Mouse (Mus musculus) right cerebral cortex, postnatal 4 days (tissue): ENCODE measurements around the gene Mgmt.

ENCODE experiments used
- DNase-seq: peaks from one replicate; pipeline ENCODE4 v3.0.0-alpha.2; 2022

Gene Mgmt

DNA sequence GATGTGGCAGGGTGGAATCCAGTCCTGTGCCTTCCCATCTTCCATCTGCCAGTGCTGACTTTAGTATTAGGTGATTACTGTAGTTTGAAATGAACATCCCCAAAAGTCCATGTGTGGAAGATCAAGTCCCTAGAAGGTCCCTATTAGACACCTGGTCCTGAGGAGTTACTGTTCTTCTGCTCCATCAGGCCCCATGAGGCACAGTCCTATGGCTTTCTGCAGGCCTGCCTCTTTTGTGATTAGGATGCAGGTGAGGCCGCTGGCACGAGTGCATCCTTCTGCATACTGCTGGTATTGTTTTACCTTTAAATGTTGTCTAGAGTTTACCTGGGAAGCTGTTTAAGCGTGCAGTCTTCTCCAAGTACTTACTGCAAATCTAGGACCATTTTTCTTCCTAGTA lies 21.6 kb downstream of the Mgmt start:
- no peak for DNase-seq

DNA sequence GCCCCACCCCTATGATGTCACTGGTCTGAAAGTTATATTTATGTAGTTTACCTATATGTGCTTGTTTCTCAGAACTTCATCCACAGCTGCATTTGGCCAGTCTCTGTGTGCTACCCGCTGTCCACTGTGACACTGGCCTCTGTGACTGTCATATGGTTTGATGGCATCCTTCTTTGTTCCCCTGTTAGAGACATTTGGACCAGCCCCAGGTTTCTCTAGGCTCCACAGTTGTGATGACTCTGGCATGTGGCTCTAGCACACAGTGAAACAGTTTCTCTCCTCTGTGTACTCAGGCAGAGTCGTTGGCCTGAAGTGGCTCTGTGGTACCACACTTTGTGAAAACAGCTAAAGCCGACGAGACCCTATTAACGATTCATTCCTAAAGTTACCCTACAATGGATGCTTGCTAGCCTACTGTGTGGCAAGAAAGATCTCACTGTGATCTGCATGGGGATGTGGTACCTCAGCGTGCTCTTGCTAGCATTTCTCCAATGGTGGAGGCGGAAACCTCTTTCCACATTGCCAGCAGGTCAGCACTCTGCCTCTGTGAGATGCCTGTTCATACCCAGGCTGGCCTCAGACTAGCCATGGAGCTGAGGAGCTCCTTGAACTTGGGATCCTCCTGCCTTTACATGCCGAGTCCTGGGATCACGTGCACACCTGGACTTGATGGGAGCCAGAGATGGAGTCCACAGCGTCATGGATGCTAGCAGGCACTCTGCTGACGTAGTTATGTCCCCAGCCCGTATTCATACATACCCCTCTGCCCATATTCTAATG lies 26.8 kb downstream of the Mgmt start:
- no peak for DNase-seq

DNA sequence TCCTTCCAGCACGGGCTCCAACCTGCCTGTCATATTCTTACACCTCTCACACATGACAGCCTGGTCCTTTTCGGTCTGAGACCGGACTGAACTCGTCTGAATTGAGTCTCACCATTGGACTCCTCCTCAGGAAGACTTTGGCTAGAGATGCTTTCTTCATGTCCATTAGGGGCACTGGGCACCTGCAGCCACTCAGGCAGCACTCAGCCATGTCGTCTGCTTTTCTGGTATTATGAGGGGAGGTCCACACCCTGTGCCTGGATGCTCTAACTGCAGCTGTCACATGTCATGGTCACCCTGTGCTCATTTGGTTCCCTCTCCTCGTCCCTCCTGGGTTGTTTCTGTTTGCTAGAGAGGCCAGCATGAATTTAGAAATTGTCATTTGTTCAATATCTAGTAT lies 27.8 kb downstream of the Mgmt start:
- DNase-seq = no peak

DNA sequence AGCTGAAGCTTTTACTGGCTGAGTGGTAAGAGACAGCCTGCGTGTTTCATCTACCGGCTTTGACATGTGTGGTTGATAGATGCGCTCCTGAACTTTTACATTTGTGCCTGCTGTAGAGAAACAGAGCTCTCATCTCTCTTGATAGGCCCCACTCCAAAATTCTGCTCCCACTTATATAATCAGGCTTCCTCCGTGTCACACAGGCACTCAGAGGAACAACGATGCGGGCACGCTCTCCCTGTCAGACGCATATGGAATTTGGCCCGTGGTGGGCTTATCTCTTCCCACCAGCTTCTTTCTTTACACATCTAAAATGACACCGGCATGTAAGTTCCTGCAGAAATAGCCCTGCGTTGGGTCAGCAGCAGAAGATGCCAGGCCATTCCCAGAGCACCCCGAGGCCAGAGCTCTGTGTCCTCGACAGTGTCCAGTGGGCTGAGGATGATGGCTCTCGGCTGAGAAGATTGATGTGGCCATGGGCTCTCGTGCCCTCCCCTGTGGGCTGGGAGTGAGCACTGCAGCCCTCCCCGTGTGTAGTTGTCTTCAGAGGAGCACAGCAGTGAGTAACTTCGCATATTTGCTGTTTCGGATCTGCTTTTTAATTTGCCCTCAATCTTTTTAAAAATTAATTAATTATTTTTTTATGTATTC lies 30.3 kb downstream of the Mgmt start:
- no peak for DNase-seq

DNA sequence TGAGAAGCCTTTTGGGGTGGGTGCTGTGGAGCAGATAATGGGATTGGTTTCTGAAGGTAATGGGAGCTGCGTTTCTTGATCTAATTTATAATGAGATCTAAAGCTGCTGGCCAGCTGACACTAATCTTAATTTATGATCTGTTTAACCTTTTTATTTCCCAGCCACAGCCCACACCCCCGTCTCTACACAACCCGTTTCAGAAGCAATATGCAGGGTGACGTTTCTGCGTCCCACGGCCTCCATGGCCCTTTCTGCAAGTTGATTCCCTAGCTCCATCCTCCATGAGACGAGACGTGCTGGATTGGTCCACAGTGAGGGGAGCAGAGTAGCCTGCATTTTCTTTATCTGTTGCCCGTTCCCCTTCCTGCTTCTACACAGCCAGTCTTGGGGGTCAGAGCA lies 31.8 kb downstream of the Mgmt start:
- DNase-seq = no peak

DNA sequence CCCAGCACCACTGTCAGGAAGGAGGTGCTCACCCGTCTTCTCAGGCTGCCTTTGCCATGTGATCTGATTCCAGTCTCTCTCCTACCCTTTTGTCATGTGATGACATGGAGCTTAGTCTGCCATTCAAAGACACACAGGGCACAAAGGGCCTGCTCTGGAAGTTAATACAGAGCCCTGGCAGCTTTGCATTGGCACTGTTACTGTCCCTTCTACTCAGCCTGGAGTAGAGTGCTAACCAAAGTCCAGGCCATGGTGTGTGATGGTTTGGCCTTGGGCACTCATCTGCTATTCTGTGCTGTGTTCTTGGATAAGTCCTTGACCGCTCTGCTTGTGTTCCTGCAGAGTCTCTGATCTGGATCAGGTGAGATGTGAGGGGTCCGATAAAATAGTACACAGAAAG lies 36.0 kb downstream of the Mgmt start:
- DNase-seq = no peak

DNA sequence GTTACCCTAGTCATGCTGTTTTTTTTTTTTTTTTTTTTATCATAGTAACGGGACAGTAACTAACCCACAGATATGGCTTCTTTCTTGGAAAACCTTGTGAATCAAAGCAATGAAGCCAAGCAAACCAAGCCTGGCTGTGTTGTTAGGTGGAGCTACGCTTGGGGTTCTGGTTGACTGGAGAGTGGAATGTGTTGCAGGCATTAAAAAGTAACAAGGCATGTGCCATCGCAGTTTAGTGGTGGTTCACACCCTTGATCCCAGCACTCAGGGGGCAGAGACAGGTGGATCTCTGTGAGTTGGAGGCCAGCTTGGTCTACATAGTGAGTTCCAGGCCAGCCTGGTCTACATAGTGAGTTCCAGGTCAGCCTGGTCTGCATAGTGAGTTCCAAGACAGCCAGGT lies 39.0 kb downstream of the Mgmt start:
- DNase-seq = no peak

DNA sequence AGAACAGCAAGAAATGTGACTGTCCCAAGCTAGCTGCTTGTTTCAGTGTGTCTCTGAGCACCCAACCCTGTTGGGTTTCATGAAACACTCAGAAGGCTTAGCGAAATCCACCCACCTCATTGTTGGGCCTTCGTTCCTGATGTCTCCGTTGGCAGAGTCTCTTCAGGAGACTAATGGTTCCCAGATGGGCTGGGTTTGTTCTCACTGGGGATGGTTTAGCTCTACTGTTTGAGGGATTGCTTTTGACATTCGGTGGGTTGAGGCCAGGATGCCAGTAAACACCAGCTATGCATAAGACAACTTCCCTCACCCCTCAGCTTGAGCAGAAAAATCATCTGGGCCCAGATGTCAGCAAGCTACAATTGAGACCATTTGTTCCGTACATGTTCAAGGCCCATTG lies 39.9 kb downstream of the Mgmt start:
- no peak for DNase-seq

DNA sequence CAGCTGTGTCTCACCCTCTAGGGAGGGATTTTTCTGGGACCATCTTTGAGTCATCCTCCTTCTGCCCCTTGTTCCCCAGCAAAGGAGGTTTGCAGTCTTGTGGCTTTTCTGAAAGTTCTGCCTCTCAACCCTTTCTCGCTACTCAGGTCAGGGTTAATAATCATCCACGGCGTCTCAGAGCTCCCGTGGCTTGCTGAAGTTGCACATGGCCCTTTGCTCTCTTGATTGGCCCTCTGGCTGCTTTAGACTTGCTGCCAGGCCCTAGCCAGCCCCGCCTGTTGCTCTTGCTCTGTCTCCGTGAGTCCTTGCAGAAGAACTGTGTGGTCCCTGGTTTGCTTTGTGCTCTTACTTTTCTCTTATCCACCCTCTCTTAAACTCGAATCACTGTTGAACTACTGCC lies 40.4 kb downstream of the Mgmt start:
- no peak for DNase-seq

DNA sequence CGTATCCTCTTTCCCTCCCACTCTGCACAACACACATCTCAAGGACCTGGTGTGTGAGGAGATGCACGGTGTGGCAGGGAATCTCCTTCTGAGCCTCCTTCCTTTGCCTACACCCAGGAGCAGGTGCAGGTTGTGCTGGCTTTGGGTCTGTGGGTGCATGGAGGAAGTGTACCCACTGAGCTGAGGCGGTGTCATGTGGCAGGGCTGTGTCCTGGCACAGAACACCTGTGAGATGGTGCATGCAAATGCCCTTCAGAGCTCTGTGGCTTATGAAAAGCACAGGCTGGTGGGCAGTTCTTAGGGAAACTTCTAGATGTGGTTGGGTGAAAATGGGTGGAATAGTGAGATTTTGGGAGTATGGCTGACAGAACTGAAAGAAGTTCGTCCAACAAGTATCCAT lies 44.0 kb downstream of the Mgmt start:
- DNase-seq = no peak

DNA sequence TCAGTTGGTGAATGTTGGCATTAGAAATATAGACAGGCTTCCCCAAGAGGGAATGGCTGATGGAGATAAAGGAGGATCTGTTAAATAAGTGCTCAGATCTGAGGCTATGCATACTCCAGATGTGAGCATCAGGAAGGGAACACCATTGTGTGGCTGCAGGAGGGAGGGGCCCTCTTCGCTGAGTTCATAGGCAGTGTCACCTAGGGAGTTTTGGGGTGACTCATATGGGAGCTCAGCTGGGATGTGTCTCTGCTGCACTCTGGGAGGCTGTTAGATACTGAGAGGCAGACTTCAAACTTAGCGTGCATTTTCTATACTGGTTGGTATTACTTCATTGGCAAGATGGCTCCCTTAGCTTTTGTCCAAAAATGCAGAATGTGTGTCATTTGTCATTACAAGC lies 48.0 kb downstream of the Mgmt start:
- no peak for DNase-seq

DNA sequence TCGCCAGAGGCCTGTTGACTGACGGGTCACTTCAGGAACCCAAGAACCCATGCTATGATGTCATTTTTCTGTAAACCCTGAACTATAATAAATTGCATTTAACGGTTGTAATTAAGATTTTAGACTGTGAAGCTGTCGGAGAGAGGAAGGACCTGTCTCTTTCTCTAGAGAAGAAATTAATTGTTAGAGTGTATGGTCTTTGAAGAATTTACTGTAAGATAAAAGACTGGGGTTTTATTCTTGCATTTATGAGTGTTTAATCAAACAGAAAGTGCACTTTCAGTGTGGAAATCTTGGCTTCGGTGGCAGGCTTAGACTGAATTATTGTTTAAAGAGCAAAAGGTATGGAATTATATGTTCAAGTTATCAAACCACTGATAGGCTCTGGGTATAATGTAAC lies 49.5 kb downstream of the Mgmt start:
- DNase-seq = no peak

DNA sequence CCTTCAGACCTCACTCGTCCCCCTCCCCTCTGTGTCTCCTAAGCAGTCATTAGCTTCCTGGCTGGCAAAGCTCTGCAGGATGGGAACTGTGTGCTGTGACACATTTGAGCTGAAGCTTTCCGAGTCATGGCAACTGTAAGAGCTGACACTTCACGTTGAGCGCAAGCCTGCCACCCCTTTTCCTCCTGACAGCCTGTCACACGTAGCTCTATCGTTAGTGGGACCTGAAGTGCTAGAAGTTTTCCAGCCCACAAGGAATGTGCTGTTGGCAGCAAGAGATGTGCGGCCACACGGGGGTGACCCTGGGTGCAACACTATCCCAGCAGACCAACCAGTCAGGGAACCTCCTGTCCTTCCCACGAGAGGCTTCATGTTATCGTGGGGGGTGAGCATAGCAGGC lies 51.3 kb downstream of the Mgmt start:
- DNase-seq = peak; percentile 7

DNA sequence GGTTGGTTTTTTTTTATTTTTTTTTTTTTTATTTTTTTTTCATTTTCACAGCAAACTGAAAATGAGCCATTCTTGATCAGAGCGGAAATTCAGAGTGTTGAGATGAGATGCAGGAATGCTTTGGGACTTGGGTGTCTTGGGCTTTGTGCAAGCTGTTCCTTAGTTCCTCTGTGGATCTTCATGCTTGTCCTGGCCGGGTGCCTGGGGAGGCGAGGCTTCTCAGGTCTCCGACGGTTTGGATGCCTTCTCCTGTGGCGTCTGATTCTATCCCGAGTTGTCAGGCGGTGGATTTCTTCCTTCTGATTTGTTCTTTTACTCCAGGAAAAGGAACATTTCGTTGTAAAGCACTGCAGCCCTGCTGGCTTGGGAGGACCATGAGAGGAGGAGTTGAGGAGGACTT lies 51.7 kb downstream of the Mgmt start:
- peak; percentile 49 for DNase-seq

DNA sequence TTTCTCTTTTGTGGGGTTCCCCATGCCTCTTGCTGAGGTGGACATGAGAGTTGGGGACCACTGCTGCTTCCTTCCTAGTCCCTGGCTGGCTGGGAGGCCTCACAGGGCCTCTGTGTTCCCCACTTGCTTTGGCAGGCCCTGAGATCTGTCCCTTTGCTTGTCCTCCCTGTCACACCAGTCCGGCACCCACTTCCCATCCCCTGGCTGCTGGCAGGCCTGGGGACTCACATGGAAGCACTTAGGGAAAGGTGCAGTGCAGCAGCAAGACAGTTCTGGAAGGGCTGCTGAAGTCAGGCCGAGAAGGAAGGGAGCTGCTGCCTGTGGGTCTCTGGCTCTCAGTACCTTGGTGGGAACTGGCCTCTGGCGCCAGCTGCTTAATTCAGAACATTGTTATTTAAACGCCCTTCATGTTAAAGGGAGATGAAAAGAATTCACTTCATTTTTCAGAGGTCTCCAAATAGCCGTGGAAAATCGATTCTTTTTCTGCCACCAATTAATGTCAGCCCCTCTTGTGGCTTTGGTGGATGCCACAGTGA lies 53.9 kb downstream of the Mgmt start:
- no peak for DNase-seq

DNA sequence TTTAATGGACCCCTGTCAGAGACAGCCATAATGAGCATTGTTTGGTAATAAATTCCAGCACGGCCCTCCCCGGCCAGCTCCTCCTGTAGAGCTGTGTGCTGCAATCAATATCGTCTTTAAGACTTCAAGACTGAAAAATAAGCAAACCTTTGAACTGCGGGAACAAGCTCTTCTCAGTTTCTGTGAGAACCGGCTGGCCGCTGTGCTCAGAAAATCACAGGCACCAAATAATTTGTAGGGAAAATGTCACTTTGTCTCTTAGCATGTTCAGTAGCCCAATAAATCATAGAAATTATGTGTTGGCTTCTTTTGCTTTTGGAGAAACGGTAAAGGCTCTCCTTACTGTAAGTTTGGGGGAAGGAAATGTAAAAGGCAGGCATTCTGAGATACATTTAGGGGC lies 58.2 kb downstream of the Mgmt start:
- no peak for DNase-seq

DNA sequence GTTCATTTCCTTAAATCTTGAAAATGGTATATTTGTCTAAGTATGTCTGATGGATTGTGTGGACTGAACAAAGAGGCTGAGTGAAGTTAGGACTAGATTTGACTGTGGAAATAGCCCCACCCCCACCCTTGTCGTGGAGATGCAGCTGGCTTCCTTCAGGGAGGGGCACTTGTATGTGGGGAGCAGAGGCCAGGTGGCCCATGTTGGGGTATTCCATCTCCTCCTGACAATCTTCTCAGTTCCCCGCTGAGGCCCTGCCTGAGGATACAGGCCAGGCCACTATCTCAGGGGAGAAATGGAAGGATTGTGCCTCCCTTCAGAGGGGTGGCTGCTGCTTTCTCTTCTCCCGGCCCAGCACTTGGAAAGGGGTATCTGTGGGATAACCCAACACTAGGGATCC lies 58.8 kb downstream of the Mgmt start:
- no peak for DNase-seq

DNA sequence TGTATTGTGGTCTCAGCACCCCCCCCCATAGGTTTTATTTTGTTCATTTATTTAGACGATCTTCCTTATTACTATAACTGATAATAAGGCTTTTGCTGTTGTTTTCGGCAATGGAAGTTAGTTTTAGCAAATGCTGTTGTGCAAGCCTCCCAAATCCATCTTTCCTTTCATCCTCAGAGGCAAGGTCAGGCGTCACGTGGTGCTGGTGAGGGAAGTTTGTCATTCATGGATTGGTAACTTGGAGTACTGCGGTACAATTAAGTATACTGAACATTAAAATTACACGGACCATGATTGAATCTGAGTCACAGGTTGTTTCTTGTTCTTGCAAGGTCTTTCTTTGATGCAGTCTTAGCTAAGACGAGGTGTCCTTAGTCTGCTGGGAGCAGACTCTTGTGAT lies 77.9 kb downstream of the Mgmt start:
- DNase-seq = no peak

DNA sequence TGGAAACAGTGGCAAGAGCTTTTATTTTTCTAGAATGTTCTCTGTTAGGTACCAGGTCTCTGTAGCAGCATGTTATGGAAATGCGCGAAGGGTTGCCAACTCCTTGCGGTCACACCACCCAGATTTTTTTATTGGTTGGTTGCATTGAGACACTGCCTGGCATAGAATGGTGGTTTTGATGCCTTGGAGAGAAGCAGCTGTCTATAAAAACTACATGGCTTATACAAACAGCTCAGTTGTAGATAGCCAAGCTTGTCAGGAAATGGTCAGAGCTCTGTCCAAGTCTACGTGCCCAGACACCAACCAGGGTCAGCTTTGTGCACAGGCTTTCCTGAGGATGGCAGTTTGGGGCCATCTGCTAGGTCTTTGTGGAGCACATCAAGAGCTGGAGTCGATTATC lies 80.6 kb downstream of the Mgmt start:
- no peak for DNase-seq

DNA sequence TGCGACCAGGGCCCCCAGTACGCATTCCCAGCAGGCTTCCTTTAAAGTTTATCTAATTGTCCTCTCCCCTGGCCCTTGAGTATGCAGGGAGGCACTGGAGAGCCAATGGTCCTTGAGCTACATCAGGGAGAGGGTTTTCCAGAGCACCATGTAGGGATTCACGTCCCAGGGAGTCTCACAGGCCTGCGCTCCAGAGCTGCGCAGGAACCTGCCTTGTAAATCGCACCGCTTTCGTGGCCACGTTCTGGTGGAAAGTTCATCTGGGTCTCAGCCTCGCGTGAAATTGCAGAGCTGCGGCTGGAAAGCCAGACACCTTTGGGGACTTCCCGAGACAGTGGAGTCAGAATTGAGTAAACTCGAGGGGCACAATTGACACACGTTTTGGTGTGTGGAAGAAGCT lies 103.0 kb downstream of the Mgmt start:
- DNase-seq = no peak

DNA sequence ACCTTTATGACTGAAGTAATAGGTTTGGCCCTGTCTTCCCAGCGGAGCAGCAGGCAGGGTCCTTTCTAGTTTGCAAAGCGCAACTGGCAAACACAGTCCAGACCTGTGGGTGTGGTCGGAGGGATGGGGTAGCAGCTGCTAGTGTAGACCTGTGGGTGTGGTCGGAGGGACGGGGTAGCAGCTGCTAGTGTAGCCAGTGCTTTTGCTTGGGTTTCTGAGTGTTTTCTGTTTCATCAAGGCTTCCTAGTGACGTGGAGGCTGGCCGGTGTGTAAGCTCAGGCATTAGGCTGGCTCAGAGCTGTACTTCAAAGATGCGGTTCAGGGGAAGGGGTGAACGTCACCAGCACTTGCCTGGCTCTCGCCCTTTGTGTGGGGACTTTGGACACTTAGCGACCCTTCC lies 106.3 kb downstream of the Mgmt start:
- no peak for DNase-seq

DNA sequence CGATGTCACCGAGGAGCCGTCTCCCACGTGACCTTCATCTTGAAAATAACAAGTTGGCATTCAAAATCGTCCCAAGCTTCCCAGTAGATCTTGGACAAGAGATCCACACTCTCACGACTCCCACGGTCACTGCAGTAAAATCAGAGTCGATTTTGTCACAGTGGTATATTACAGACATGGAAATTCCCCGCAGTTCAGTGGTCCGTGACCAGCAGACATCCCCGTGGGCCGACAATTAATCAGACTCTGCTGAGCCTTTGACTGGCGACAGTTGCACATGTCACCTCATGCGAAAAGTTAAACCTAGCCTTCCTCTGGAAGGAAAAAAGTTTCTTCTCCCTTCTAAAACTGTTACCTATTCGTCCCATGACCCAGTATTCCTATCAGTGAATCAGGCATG lies 106.8 kb downstream of the Mgmt start:
- DNase-seq = no peak

DNA sequence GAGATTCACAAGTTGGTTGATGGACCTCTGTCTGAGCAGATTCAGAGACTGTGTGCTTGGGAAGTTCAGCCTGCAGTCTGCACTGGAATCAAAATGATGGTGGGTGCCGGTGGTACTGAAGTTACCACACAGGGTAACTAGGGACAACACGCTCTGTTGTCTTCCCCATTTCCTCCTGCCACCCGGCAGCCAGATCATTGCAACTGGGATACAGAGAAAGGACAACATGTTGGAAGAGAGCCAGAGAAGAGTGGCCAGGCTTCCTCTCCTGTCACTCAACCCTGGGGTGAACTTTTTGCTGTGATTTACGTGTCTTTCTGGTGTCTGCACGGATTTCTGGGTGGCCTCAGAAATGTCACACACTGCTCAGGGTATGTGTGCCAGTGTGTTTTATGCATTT lies 107.4 kb downstream of the Mgmt start:
- DNase-seq = no peak

DNA sequence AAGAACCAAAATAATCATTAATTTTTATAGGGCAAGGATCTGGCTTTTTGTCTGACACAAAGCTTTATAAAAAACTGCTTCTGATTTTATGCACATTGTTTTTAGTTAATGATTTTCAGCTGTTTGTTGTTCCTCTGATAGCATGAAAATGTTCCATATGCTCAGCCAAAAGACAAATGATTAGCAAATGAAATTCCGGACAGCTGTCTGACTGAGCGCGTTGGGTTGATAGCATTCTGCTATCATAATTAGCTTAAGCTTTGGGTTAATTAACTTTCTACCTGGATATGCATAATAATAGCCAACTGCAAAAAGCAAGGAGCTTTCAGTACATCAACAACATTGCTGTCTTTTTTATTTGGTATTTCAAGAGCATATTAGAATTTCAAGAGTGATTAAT lies 108.0 kb downstream of the Mgmt start:
- DNase-seq = no peak

DNA sequence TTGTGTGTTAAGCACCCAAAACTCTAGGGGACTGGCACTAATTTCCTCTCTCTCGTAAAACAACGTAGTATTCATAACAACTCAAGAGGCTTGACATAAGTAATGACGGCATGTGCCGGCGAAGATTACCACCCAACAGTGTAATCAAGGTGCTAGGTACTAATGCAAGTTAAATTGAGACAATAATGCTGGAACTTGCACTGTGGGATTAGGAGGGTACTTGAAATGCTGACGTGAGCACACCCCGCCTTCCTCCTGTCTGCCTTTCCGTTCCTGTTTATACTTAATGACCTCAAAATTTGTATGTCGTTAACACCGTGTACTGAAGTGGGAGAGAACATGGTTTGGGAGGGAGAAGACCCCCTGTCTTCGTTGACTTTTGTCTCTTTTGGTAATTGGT lies 110.9 kb downstream of the Mgmt start:
- no peak for DNase-seq
